Mouse (Mus musculus) heart, postnatal 10 days (tissue): ENCODE measurements around the gene Ms4a4c. TPM values are rescaled to one million over a fixed set of nuclear protein-coding genes. Genes with fewer than 3 reads are reported as not detected.
"Not testable (repeated sequence)": the region's sequence is repeated elsewhere in the genome, so short reads cannot be mapped to it uniquely, and the experiment has no call there.

Experiments
- DNase-seq, 2 experiments: peaks; one replicate each; pipeline ENCODE4 v3.0.0; 2021
- intact Hi-C: fragments of 180-260 bp; cut with DNase I; formaldehyde crosslinking; loops from one replicate; pipeline ENCODE4 v1.15.1; 2025
- total RNA-seq, 2 experiments: library from RNA; stranded (reverse); gene quantifications; 2 replicates each; pipeline ENCODE4 v1.2.3; 2021

Ms4a4c gene
- total RNA-seq, 2 experiments from 2014 or later = not detected

- intact Hi-C loops, DNase-seq: not testable (repeated sequence)
These were observed 54.5 kb downstream of the Ms4a4c start for GRCm38 (mm10) chr19:11459041-11459440.

GRCm38 (mm10) chr19:11464795-11465194, 60.2 kb downstream of the Ms4a4c start:
- intact Hi-C loops, DNase-seq: not testable (repeated sequence)

- DNase-seq = no peak
- intact Hi-C loops = no loop called here
These were observed 61.9 kb downstream of the Ms4a4c start for GRCm38 (mm10) chr19:11466471-11466870.

GRCm38 (mm10) chr19:11468361-11468760, 63.8 kb downstream of the Ms4a4c start:
- intact Hi-C loops, DNase-seq: not testable (repeated sequence)

- DNase-seq, intact Hi-C loops: not testable (repeated sequence)
These were observed 64.6 kb downstream of the Ms4a4c start, which contains the start of gene Ms4a6c for GRCm38 (mm10) chr19:11469215-11469614. Gene Ms4a6c (plus strand): TSS chr19:11469366.

Other genes starting within 250 kb of the Ms4a4c start
- gene 1700025F22Rik, start 239.4 kb upstream of the Ms4a4c start, total RNA-seq = not detected
- not detected for gene Ms4a13, start 208.0 kb upstream of the Ms4a4c start, total RNA-seq
- gene Ms4a12, start 172.3 kb upstream of the Ms4a4c start, total RNA-seq = not detected
- gene Ms4a1, start 138.5 kb upstream of the Ms4a4c start, total RNA-seq = under 1 TPM; 0.55 to 0.84 TPM
- gene Ms4a5, start 120.9 kb upstream of the Ms4a4c start, total RNA-seq = not detected
- under 1 TPM; 0.10 to 0.12 TPM for gene Ms4a14, start 90.3 kb upstream of the Ms4a4c start, total RNA-seq
- gene Ms4a7, start 68.6 kb upstream of the Ms4a4c start, total RNA-seq = under 1 TPM; 0.89 to 0.97 TPM
- 1 to 10 TPM; 3.0 to 5.7 TPM for gene Ms4a4a, start 29.2 kb upstream of the Ms4a4c start, total RNA-seq
- gene Ms4a4b, start 38.8 kb downstream of the Ms4a4c start, total RNA-seq = 1 to 10 TPM; 1.1 to 2.4 TPM
- gene Ms4a6c, start 64.6 kb downstream of the Ms4a4c start, total RNA-seq = 1 to 10 TPM; 5.5 to 7.1 TPM
- gene Gm8369, start 81.2 kb downstream of the Ms4a4c start, total RNA-seq = under 1 TPM in 1 of 2 experiments, not detected in 1; 0.24 TPM
- gene Ms4a6b, start 111.7 kb downstream of the Ms4a4c start, total RNA-seq = 1 to 10 TPM; 2.9 to 4.7 TPM
- gene Ms4a4d, start 132.0 kb downstream of the Ms4a4c start, total RNA-seq = 1 to 10 TPM; 1.5 TPM
- gene Ms4a6d, start 200.1 kb downstream of the Ms4a4c start, total RNA-seq = 1 to 10 TPM; 1.5 to 2.7 TPM
- under 1 TPM in 1 of 2 experiments, not detected in 1; 0.47 TPM for gene Ms4a2, start 218.9 kb downstream of the Ms4a4c start, total RNA-seq
- not detected for gene Ms4a3, start 236.1 kb downstream of the Ms4a4c start, total RNA-seq